Mouse (Mus musculus): Measurements from ENCODE around the gene Imp3.
"Not testable (repeated sequence)": the region's sequence is repeated elsewhere in the genome, so short reads cannot be mapped to it uniquely, and the experiment has no call there.

Imp3 gene

DNA sequence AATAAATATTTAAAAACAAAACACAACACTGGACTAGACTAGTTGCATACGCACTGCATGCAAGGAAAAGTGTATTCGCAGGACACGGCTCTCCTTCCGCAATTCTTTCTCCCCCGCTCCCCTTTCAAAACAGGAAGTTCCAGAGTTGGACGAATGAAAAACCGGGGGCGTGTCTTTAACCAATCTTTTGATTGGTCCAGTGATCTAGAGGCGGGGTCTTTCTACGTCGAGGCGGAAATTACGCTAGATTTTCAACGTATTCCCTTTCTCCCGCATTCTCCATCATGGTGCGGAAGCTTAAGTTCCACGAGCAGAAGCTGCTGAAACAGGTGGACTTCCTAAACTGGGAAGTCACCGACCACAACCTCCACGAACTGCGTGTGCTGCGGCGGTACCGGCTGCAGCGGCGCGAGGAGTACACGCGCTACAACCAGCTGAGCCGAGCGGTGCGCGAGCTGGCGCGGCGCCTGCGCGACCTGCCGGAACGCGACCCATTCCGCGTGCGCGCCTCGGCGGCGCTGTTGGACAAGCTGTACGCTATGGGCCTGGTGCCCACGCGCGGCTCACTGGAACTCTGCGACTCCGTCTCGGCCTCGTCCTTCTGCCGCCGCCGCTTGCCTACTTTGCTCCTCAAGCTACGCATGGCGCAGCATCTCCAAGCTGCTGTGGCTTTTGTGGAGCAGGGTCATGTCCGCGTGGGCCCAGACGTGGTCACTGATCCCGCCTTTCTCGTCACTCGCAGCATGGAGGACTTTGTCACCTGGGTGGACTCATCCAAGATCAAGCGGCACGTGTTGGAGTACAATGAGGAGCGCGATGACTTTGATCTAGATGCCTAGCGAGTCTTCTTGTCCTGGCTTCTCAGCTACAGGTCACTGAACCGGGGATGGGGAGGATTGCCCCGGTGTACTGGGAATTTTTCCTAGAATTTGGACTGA is at the start of gene Imp3:
TSS of gene Imp3 (plus strand) at position 253 of the 938 bp plus-strand sequence.
- peak; percentile 90 for DNase-seq (ENCODE audit: low read depth, low spot score)

DNA sequence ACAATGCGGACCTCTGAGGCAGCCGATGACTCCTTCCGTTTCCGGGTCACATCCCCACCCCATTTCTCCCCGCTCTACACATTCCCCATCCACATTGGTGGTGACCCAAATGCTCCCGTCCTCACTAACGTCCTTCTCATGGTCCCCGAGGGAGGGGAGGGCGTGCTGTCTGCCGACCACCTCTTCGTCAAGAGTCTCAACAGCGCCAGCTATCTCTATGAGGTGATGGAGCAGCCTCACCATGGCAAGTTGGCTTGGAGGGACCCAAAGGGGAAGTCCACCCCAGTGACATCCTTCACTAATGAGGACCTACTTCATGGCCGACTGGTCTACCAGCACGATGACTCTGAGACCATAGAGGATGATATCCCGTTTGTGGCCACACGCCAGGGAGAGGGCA is 49.7 kb upstream of the Imp3 start:
- no peak for DNase-seq (ENCODE audit: low read depth, low spot score)

- peak; percentile 79 for DNase-seq (ENCODE audit: low read depth, low spot score)
Observed at GRCm38 (mm10) chr9:56889817-56890216, 47.5 kb upstream of the Imp3 start.

DNA sequence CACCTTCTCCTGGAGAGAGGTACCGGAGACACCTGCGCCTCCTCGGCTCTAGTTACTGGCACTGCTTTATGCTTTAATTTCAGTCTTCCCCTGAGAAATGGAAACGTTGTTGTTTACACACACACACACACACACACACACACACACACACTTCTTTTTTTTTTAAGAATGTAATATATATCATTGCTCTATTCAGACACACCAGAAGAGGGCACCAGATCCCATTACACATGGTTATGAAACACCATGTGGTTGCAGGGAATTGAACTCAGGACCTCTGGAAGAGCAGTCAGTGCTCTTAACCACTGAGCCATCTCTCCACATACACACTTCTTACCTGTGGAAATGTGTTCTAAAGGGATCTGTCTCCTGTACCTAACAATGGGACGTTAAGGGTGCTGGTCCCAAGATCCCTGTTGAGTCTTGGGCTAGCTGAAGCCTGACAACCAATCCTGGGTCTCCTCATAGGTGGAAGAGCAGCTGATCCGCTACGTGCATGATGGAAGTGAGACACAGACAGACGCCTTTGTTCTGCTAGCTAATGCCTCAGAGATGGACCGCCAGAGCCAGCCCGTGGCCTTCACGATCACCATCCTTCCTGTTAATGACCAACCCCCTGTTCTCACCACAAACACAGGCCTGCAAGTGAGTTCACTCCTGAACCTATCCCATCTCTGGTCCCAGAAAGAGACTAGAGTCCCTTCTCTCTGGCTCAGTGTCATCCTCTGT is 46.6 kb upstream of the Imp3 start:
- DNase-seq (ENCODE audit: low read depth, low spot score) = no peak

DNA sequence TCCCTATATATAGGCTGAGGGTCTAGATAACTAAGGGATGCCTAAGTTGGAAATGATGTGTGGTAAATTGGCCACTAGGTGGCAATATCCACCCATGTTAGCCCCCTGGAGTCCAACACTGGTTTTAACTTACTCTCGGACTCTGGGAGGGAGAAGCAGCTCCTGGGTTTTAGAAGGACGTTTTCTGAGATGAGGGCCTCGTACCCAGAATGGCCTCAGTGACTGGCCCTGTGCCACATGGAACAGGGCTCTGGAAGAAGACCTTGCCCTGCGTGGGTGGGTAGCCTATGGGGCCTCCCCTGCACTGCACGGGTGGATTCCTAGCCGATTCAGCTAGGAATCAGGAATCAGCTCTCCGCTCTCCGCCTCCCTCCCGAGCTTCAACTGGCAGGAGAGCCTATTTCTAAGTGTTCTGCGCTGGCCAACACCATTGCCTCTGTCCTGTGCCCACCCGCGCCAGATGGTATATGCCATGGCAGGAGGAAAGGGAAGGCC is 45.7 kb upstream of the Imp3 start:
- DNase-seq (ENCODE audit: low read depth, low spot score) = peak; percentile 75

GRCm38 (mm10) chr9:56892111-56892510 is 45.2 kb upstream of the Imp3 start:
- no peak for DNase-seq (ENCODE audit: low read depth, low spot score)

DNA sequence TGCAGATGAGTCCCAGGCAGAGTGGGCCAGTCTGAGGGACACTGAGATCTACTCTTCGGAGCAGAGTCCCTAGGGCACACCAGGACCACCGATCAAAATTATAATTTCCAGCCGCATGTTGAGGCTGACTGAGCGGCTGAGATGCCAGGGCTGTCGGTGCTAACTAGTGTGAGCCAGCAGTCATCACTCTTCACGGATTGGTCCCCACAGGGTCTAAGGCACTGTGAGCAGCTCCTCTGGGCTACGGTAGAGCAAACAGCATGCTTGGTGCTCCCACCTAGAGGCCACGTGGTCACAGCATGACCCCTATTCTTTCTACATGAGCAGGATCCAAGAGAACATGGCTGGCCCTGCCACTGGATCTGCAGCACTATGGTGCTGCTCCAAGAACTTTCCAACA is 44.0 kb upstream of the Imp3 start:
- DNase-seq (ENCODE audit: low read depth, low spot score) = no peak

DNA sequence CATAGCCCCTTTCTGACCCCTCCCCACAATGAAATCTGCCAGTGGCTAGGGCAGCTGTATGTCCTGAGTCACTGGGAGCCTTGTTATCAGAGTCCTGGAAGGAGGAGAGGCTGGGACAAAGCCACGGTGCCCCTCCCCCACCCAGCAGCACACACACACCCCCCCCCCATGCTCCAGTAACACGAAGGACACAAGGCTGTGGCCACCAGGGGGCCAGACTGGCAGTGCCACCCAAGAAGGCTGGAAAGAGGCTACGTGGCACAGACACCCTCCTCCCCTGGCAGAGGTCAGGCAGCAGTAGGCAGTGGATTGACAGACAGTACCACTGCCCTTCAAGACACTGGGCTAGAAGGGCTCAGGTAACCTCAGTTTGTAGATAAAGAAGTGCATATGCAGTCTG is 43.3 kb upstream of the Imp3 start:
- DNase-seq (ENCODE audit: low read depth, low spot score) = peak; percentile 69

DNA sequence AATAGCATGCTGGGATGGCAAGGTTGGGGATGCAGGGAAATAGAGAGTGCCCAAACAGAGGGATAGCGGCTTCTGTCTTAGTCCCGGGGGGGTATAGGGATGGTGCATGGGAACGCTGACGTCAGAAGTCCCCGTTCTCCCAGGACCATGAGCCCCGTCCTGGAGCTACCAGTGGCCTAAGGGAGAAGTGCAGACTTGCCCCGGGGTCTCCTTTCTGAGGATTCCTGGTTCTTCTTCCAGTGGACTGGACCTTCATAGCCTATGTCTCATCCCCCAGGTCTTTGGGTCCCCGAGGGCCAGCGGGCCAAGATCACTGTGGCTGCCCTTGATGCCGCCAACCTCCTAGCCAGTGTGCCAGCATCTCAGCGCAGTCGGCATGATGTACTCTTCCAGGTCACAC is 40.5 kb upstream of the Imp3 start:
- DNase-seq (ENCODE audit: low read depth, low spot score) = no peak

GRCm38 (mm10) chr9:56899409-56899808 is 37.9 kb upstream of the Imp3 start:
- no peak for DNase-seq (ENCODE audit: low read depth, low spot score)

- DNase-seq (ENCODE audit: low read depth, low spot score) = no peak
Observed at GRCm38 (mm10) chr9:56900060-56900459, 37.2 kb upstream of the Imp3 start.

DNA sequence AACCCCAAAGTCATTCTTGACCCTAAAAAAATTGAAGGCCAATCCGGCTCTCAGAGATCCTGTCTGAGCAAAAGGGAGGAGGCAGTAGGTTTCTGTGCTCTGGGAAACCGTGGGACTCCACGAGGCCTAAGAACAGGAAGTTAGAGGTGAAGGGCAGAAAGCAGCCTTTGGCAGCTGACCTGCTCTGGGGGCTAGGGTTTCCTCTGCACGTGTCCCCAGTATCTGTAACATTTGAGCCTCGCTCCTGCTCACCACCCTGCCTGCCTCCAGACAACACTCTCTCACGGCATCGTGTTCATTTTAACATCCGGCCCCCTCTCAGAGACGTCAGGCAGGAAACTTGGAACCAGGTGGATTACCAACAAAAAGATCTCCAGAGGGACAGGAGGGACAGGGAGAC is 36.7 kb upstream of the Imp3 start:
- no peak for DNase-seq (ENCODE audit: low read depth, low spot score)

DNA sequence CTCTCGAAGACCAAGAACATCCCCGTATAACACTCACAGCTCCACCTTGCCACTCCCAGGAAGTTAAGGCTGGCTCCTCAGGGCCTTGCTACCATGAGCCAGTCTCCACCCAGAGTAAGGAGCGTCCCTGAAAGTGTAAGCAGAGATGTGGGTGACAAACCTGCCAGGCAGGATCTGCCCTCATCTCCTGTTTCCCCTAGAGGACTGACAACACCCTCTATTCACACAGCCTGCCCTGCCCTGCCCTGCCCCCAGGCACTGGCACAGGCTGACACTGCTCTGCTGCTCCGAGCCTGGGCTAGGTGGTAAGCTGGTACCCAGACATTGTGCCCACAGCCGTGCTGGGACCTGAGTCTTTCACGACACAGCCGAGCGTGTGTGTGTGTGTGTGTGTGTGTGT is 36.1 kb upstream of the Imp3 start:
- no peak for DNase-seq (ENCODE audit: low read depth, low spot score)

- DNase-seq (ENCODE audit: low read depth, low spot score) = no peak
Observed at GRCm38 (mm10) chr9:56903662-56904061, 33.6 kb upstream of the Imp3 start.

GRCm38 (mm10) chr9:56907549-56907948 is 29.7 kb upstream of the Imp3 start:
- no peak for DNase-seq (ENCODE audit: low read depth, low spot score)

DNA sequence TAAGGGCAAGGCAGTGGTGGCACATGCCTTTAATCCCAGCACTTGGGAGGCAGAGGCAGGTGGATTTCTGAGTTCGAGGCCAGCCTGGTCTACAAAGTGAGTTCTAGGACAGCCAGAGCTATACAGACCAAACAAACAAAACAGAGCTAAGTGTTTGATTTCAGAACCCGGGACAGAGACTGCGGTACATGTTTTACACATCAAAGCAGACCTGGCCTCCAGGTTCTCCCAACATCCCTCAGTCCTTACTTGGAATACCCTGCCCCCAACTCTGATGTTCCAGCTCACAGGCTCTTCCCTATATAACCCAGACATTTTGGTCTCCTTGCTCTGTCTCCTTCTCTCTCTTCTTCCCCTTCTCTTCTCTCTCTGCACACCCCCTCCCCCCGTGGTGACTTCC is 27.3 kb upstream of the Imp3 start:
- not testable (repeated sequence) for DNase-seq (ENCODE audit: low read depth, low spot score)

- DNase-seq (ENCODE audit: low read depth, low spot score) = no peak
Observed at GRCm38 (mm10) chr9:56911017-56911416, 26.3 kb upstream of the Imp3 start.

DNA sequence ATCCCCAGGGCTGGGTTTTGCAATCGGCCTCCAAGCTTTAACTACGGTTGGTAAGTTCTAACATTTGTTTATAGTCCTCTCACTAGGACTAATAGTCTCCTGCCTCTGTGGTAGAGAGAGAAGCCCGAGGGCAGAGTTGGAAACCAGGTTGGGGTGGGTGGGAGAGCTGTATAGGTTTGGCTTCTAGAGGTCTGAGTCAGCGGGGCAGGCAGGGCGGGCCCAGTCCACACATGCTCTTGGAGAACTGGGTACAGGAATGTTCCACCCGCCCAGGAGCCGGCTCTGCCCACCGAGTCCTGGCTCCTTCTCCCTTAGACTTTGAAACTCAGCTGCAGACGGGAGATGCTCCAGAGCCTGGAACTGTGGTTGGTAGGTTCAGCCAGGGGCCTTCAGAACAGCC is 23.3 kb upstream of the Imp3 start:
- DNase-seq (ENCODE audit: low read depth, low spot score) = no peak

GRCm38 (mm10) chr9:56915116-56915515 is 22.2 kb upstream of the Imp3 start:
- no peak for DNase-seq (ENCODE audit: low read depth, low spot score)

DNA sequence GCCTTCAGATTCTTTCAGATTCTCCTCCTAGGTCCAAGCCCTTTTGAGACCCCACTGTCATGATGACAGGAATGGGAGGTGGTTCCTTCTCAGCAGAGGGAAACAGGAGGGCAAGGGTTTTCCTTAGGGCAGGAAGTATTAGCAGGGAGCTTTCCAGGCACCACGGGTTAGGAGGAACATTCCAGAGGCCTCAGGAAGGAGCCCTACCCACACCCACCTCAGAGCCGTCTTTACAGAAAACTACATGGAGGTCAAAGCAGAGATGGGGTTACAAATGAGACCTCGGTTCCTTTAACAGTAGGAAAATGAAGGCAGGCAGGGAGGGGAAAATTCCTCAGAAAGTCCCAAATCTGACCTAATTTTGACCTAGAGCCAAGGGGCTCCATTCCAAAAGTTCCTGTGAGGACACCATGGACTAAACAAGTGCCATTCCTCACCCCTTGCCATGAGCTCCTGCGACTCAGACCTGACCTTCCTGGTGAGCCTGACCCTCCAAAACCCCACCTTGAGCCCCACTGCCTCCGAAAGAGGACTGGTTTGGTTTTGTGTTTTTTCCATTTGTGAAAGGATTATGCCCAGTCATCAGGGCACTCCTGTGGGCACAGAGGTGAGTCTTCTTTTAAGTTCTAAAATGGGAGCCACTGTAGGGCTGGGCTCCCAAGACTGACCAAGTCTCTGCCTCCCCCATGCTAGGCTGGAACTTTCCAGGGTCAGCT is 21.4 kb upstream of the Imp3 start:
- DNase-seq (ENCODE audit: low read depth, low spot score) = no peak

DNA sequence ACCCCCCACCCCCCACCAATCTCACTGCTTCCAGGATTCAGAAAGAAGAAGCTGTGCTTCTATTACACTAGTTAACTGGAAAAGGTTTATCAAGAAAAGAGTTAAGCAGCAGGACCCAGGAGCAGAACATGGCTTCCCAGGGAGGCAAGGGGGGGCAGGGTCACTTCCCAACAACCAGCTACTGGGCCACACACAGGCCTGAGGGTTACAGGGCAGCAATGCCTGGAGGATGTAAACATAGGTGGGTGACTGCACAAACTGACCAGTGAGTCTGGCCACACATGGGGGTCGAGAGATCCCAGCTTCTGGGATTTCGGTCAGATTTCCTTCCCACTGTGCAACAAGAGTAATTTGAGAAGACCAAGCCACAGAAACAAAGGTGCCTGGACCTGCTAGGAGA is 20.1 kb upstream of the Imp3 start:
- no peak for DNase-seq (ENCODE audit: low read depth, low spot score)

DNA sequence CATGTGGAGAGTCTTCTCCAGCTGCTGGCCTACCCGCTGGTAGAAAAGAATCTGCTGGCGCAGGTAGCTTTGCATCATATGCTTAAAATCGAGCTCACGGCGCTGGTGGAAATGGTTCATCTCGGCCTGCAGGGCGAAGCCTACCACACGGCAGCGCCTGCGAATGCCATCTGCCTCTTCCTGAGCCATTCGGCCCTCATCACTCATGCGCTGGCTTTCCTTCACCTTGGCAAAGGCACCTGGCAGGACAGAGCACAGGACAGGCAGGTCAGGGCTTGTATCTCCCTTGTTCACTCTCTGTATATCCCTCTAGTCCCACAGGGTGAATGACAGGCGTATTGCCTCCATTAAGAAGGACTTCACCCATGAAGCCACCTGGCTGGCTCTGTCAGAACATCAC is 18.8 kb upstream of the Imp3 start:
- no peak for DNase-seq (ENCODE audit: low read depth, low spot score)
